Mouse (Mus musculus): Measurements from ENCODE around the gene Abhd14b. TPM values are rescaled to one million over a fixed set of nuclear protein-coding genes. Genes with fewer than 3 reads are reported as not detected.
A peak's percentile ranks its signal among the peaks of the same experiment; 100 is the strongest.

Abhd14b gene
- polyA plus RNA-seq, 1 experiment from 2014 or later: 75.2 TPM

DNA sequence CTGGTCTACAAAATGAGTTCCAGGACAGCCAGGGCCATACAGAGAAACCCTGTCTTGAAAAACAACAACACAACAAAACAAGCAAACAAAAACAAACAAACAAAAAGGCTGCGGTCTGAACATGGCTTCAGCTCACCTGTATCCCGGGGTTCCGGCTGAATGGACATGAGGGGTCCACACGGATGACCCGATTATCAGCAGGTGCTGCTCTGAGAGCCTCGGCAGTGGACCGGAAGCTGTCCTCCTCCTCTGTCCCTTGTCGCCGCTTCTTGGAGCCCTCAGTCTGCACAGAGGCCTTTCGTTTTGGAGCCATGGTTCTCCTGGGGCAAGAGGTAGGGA is 28.4 kb downstream of the Abhd14b start, which contains the start of gene Rrp9:
TSS of gene Rrp9 (plus strand) at position 301 of the 339 bp plus-strand sequence.
- no peaks in the 10 kb centered on the region for H3K9me3 ChIP-seq (replicated peaks; ENCODE audit: low read length)
- H3K27ac ChIP-seq: peak within 1 kb of the TSS; percentile 63; the same call in 1 of the 2 replicates
- no peak within 1 kb of the TSS; the same call in 1 of the 2 replicates for H3K9ac ChIP-seq (ENCODE audit: low read depth, low read length)
- peaks cover 12% of the 10 kb centered on the region for H3K4me1 ChIP-seq (replicated peaks; ENCODE audit: insufficient read depth, low read length)
- WGBS: 86% methylated on average over 10 of the region's 10 CpGs
- H3K36me3 ChIP-seq (ENCODE audit: insufficient read depth, low read length): no peaks in the 10 kb centered on the region; the same call in 1 of the 2 replicates
- ATAC-seq (replicated peaks; ENCODE audit: low FRiP score, low read depth) (no peak), DNase-seq (ENCODE audit: low spot score) (no peak)
- H3K27me3 ChIP-seq (ENCODE audit: insufficient read depth, low read length): no peaks in the 10 kb centered on the region
- peak within 1 kb of the TSS; percentile 21 for H3K4me2 ChIP-seq (ENCODE audit: low read length)
- no peak for TF ChIP-seq CTCF (IDR thresholded peaks at IDR 0.05; ENCODE audit: low read depth)
- H3K4me3 ChIP-seq (replicated peaks; ENCODE audit: low read depth, low read length): peak within 1 kb of the TSS; percentile 1; the same call in 1 of the 2 replicates

DNA sequence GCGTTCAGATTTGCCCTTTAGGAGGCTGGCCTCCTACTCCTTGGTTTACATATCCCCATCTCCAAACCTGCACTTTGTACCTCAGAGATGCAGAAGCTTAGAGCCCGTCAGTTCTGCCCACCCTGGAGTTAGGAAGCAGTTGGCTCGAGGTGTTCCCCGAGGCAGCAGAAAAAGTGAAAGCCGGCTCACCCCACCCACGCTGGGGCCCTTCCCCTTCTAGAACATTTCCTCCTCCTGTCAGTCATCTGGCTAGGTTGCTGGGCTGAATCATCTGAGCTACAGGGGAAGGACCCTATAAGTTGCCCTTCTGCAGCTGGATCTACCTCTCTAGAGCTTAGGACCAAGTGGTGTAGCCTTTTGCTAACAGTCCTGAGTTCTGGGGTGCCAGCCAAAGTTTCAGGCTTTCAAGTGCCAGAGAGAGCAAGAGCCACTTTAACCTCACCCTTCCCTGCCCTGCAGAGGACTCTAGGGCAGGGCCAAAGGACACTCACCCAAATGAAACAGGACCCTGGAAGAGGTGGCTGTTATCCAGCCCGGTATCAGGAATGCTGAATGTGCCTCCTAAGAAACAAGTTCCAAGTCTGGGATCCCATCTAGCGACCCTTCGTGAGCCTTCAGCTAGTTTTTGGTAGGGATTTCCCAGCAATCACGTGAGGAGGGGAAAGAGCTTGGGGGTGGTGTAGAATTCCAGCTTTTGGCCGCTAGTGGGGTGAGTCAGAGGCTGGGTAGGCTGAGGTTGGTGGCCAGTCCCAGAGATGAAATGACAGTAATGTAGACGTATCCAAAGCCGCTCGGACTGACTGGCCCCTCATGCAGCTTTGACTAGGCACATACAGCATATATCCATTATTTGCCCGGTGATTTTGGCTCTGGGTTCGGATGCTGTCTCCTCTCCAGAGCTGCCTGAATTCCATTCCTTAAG is 29.0 kb downstream of the Abhd14b start:
- Histone ChIP-seq H3K36me3 (ENCODE audit: insufficient read depth, low read length) (peaks cover 6% of the 10 kb centered on the region; the same call in 1 of the 2 replicates), H3K27ac (peak overlapping the region; percentile 63; the same call in 1 of the 2 replicates), H3K9me3 (replicated peaks; ENCODE audit: low read length) (no peaks in the 10 kb centered on the region), H3K27me3 (ENCODE audit: insufficient read depth, low read length) (no peaks in the 10 kb centered on the region), H3K4me1 (replicated peaks; ENCODE audit: insufficient read depth, low read length) (peaks cover 12% of the 10 kb centered on the region), H3K4me3 (replicated peaks; ENCODE audit: low read depth, low read length) (peak overlapping the region; percentile 1; the same call in 1 of the 2 replicates), H3K4me2 (ENCODE audit: low read length) (peak overlapping the region; percentile 21), H3K9ac (ENCODE audit: low read depth, low read length) (no peak overlapping the region; the same call in 1 of the 2 replicates)
- 23% methylated on average over 16 of the region's 16 CpGs for WGBS
- DNase-seq (ENCODE audit: low spot score): peak; percentile 82
- peak; percentile 21 for ATAC-seq (replicated peaks; ENCODE audit: low FRiP score, low read depth)
- no peak for TF ChIP-seq CTCF (IDR thresholded peaks at IDR 0.05; ENCODE audit: low read depth)

DNA sequence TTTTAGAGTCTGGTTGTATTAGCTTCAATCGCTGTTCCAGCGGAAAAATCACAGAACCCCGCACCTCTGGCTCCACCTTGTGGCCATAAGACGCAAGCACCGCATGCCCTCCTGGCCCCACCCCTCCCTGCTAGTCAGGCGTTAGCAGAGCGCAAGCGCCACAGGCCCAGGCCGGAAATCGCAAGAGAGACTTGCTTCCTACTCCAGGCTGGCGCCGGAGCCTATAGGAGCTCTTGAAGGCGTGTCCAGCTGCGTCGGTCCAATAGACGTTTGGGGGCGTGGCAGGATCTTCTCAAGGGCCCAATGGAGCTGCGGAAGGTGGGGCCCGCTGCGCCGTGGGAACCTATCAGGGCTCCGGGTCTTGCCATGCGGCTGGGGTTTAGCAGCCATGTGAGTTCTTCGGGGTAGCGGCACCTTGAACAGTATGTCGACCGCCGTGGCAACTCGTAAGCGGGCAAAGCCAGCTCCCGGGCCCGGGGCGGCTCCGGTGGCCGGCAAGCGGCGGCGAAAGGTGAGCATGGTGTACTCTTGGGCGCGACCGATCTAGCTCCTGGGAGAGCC is 29.7 kb downstream of the Abhd14b start, which contains the start of gene Parp3:
TSS of gene Parp3 (minus strand) at position 26 of the 561 bp plus-strand sequence.
- Histone ChIP-seq H3K27me3 (ENCODE audit: insufficient read depth, low read length) (no peaks in the 10 kb centered on the region), H3K4me3 (replicated peaks; ENCODE audit: low read depth, low read length) (peak within 1 kb of the TSS; percentile 61), H3K27ac (peak within 1 kb of the TSS; percentile 63; the same call in 1 of the 2 replicates), H3K9me3 (replicated peaks; ENCODE audit: low read length) (no peaks in the 10 kb centered on the region), H3K36me3 (ENCODE audit: insufficient read depth, low read length) (peaks cover 10% of the 10 kb centered on the region; the same call in 1 of the 2 replicates), H3K4me2 (ENCODE audit: low read length) (peak within 1 kb of the TSS; percentile 75), H3K4me1 (replicated peaks; ENCODE audit: insufficient read depth, low read length) (peaks cover 12% of the 10 kb centered on the region), H3K9ac (ENCODE audit: low read depth, low read length) (peak within 1 kb of the TSS; percentile 67)
- ATAC-seq (replicated peaks; ENCODE audit: low FRiP score, low read depth) (peak; percentile 97), DNase-seq (ENCODE audit: low spot score) (peak; percentile 100)
- WGBS: under 1% methylated on average over 41 of the region's 41 CpGs
- TF ChIP-seq CTCF (IDR thresholded peaks at IDR 0.05; ENCODE audit: low read depth): peak; percentile 99

DNA sequence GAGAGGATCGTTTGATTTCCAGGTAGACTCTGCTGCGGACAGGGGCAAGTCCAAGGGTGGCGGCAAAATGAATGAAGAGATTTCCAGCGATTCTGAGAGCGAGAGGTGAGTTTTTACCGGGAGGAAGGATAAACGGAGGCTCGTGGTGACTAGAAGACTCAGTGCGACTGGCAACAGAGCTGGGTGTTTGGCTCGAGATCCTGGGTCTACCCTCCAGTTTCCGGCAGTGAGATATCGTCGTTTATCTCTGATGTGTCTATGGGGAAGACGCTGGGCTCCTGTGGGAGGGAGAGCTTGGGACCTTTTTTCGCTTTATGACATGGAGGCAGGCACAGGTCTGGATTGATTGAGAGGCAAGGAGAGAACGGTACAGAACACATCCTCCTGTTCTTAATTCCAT is 30.4 kb downstream of the Abhd14b start:
- no peaks in the 10 kb centered on the region for H3K27me3 ChIP-seq (ENCODE audit: insufficient read depth, low read length)
- no peak for TF ChIP-seq CTCF (IDR thresholded peaks at IDR 0.05; ENCODE audit: low read depth)
- H3K27ac ChIP-seq: no peak overlapping the region
- peaks cover 10% of the 10 kb centered on the region; the same call in 1 of the 2 replicates for H3K36me3 ChIP-seq (ENCODE audit: insufficient read depth, low read length)
- no peak for ATAC-seq (replicated peaks; ENCODE audit: low FRiP score, low read depth)
- 2% methylated on average over 16 of the region's 16 CpGs for WGBS
- H3K4me2 ChIP-seq (ENCODE audit: low read length): peak overlapping the region; percentile 75
- H3K4me1 ChIP-seq (replicated peaks; ENCODE audit: insufficient read depth, low read length): peaks cover 12% of the 10 kb centered on the region
- H3K9ac ChIP-seq (ENCODE audit: low read depth, low read length): peak overlapping the region; percentile 67
- DNase-seq (ENCODE audit: low spot score): no peak
- H3K4me3 ChIP-seq (replicated peaks; ENCODE audit: low read depth, low read length): peak overlapping the region; percentile 61
- no peaks in the 10 kb centered on the region for H3K9me3 ChIP-seq (replicated peaks; ENCODE audit: low read length)

DNA sequence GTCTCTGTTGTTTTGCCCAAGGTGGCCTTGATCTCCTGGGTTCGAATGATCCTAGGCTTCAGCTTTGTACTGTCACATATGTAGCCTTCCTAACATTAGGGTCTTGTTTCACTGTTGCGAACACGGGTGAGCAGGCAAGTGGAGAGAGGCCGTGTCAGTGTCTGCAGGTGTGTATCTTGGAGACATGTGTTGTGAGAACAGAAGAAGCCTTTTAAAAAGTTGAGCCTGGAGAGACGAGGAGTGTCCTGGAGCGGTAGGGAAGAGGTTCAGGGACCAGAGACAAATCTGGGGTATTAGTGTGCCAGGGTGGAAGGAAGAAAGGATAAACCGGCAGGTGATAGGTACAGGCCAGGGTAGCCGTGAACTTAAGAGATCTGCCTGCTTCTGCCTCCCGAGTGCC is 30.8 kb downstream of the Abhd14b start:
- Histone ChIP-seq H3K9ac (ENCODE audit: low read depth, low read length) (peak overlapping the region; percentile 67; the same call in 1 of the 2 replicates), H3K27ac (no peak overlapping the region), H3K36me3 (ENCODE audit: insufficient read depth, low read length) (peaks cover 15% of the 10 kb centered on the region; the same call in 1 of the 2 replicates), H3K4me2 (ENCODE audit: low read length) (peak overlapping the region; percentile 75), H3K9me3 (replicated peaks; ENCODE audit: low read length) (no peaks in the 10 kb centered on the region), H3K4me3 (replicated peaks; ENCODE audit: low read depth, low read length) (peak overlapping the region; percentile 61), H3K4me1 (replicated peaks; ENCODE audit: insufficient read depth, low read length) (peaks cover 12% of the 10 kb centered on the region), H3K27me3 (ENCODE audit: insufficient read depth, low read length) (no peaks in the 10 kb centered on the region)
- no peak for TF ChIP-seq CTCF (IDR thresholded peaks at IDR 0.05; ENCODE audit: low read depth)
- ATAC-seq (replicated peaks; ENCODE audit: low FRiP score, low read depth) (no peak), DNase-seq (ENCODE audit: low spot score) (no peak)
- whole genome bisulfite sequencing: 74% methylated on average over 9 of the region's 9 CpGs

DNA sequence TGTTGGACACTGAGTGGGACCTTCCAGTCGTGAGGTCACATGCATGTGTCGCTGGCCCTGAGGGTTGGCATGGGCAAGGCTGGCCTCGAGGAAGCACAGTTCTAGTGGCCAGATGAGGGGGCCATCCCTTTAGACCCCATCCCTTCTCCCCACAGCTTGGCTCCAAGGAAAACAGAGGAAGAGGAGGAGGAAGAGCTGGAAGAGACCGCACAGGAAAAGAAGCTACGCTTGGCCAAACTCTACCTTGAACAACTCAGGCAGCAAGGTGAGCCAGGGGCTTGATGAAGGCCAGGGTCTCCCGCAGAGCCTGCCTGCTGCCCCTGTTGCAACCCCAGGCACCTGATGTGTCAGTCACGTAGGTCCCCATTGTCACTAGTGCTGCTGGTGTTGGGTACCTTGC is 33.3 kb downstream of the Abhd14b start:
- no peak for TF ChIP-seq CTCF (IDR thresholded peaks at IDR 0.05; ENCODE audit: low read depth)
- H3K27ac ChIP-seq: no peak overlapping the region
- H3K4me1 ChIP-seq (replicated peaks; ENCODE audit: insufficient read depth, low read length): no peaks in the 10 kb centered on the region; the same call in 1 of the 2 replicates
- no peaks in the 10 kb centered on the region for H3K9me3 ChIP-seq (replicated peaks; ENCODE audit: low read length)
- peaks cover 34% of the 10 kb centered on the region; the same call in 1 of the 2 replicates for H3K36me3 ChIP-seq (ENCODE audit: insufficient read depth, low read length)
- no peak for DNase-seq (ENCODE audit: low spot score)
- no peak overlapping the region for H3K4me3 ChIP-seq (replicated peaks; ENCODE audit: low read depth, low read length)
- H3K4me2 ChIP-seq (ENCODE audit: low read length): no peak overlapping the region
- ATAC-seq (replicated peaks; ENCODE audit: low FRiP score, low read depth): no peak
- H3K9ac ChIP-seq (ENCODE audit: low read depth, low read length): no peak overlapping the region
- no peaks in the 10 kb centered on the region for H3K27me3 ChIP-seq (ENCODE audit: insufficient read depth, low read length)
- WGBS: 96% methylated on average over 7 of the region's 7 CpGs

All from kidney, postnatal 0 days (tissue).